Mouse (Mus musculus) testis, postnatal 14 days (tissue): ENCODE measurements around the gene Olfr20.
"Not testable (repeated sequence)": the region's sequence is repeated elsewhere in the genome, so short reads cannot be mapped to it uniquely, and the experiment has no call there.

ENCODE experiments used
- DNase-seq: peaks from one replicate; pipeline ENCODE4 v3.0.0; 2021; ENCODE audit warnings: low spot score

Gene Olfr20

DNA sequence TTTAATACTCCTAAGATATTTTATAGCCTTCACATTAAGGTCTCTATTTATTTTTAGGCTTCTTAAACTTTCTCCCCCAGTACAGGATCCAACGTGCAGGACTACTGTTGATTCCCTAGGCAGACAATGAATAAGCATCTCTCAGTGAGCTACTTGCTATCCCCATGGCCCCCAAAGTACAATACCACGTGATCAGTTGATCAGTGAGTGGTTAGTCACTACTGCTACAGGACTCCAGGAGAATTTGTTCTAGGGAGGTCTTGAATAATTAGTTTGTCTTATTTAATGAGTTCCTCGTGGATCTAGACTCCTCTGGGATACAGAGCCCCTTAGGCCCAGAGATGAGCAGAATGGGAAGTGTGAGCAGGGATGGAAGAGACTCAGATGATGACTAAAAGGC is at the start of gene Olfr20:
Gene Olfr20, plus strand, starts transcription at position 301 of the 400 bp plus-strand sequence.
- no peak for DNase-seq

DNA sequence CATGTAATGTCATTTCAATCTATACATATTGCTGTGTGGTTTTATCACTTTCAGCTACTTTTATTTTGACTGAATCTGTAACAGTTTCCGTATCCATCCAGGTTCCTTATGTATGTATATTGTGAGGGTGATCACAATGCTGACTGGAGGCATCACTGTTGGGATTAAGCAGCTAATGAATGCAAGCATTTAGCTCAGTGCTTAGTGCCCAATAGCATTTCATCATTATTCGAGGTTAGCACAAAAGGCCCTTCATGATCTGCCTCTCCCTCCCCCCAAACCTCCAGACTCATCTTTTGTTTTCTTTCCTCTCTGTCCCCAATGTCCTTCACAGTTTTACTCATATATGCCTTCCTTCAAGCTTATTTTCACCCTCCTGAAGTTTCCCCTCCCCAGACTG is 47.5 kb upstream of the Olfr20 start:
- no peak for DNase-seq

GRCm38 (mm10) chr11:73315961-73316360 is 34.6 kb upstream of the Olfr20 start:
- no peak for DNase-seq

- not testable (repeated sequence) for DNase-seq
These were observed 32.0 kb upstream of the Olfr20 start for GRCm38 (mm10) chr11:73318581-73318980.

DNA sequence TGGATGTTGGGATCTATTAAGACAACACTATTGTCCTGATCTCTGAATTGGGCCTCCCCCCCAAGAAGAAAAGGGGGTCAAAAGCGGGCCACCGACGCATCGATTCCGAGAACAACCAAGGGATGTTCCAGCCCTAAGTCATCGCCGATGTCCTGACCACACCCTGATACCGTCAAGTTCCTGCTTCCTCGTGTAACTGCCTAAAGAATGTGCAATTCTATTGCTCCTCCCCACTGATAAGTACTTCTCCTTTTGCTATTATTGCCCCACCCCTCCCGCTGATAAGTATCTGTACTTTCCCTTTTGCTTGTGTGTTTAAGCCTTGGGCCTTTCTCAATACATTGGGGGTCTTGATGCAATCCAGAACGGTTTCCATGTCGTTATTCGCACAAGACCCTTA is 29.5 kb upstream of the Olfr20 start:
- not testable (repeated sequence) for DNase-seq

DNA sequence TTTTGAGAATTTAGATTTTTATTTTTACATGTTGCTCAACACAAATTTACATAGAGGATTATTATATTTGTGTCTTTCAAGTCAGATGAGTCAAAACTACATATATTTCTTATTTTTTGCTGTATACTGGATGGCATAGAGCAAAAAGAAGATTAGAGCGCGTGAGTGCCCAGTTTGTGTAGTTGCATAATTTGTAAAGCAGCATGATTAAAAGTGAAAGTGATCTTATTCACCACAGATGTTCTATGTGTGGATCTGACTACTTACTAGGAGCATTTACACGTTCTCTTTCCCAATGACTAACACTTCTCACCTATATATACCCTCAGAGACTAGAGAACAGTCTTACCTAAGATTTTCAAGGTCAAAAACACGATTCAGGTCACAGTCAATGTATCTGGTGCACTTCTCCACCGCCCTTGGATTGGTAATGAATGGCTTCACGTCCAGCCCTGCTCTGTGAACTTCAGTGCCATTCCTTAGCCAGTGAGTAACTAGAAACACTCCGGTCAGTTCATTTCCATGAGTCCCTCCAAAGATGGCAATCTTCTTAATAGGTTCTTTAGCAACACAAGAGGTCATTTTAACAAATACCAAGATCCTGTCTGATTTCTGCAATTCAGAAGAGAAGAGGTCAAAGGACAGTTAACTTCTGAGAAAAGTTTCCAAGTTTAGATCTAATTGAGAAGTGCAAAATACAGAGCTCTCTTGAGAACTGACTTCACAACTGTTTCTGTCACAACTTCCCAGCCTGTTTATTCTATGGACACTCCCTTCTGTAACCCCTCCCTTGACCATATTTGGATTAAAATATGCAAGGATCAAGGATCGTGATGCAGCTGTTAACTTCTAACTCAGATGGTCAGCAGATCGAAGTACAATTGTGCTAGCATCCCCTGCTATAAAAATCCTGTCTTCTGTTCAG is 26.4 kb upstream of the Olfr20 start:
- DNase-seq, result no peak

GRCm38 (mm10) chr11:73326485-73326886 is 24.1 kb upstream of the Olfr20 start:
- no peak for DNase-seq

DNA sequence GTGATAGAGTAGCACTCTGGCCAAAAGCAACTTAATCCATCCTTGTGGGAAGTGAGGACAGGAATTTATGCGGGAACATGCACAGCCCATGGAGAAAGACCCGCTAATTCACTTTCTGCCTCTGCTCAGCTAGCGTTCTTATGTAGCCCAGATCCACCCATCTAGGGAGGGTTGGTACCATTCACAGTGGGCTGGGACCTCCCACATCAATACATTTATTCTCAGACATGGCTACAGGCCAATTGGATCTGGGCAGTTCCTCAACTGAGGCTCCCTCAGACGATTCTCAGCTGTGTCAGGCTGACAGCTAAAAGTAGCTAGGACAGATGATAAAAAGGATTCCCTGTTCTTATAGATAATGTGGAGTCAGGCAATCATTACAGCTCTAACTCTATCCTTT is 23.2 kb upstream of the Olfr20 start:
- DNase-seq, result no peak

DNA sequence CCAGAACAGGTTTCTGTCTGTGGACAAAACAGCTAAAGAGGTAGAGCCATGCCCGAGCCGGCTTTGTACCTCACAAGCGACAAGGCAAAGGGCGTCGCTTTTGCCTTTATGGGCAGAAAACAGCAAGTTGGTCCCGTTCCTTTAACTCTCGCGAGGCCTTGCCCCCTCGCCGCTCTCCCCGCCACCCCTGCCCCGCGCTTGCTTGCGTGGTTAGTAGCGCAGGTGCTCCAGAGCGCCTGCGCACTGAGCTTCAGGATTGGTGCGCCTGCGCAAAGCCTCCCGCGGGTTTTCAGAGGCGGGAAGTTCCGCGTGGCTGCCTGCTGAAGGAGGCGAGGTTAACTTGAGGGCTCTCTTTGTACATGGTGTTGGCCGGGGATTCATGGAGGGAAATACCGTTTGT is 21.1 kb upstream of the Olfr20 start, which contains the start of the genes Aspa, Gm49340 and Spata22:
Gene Aspa, minus strand, starts transcription at position 155 of the 400 bp plus-strand sequence.
Gene Gm49340, plus strand, starts transcription at position 300 of the 400 bp plus-strand sequence.
Gene Spata22, plus strand, starts transcription at position 300 of the 400 bp plus-strand sequence.
- peak; percentile 91 for DNase-seq

DNA sequence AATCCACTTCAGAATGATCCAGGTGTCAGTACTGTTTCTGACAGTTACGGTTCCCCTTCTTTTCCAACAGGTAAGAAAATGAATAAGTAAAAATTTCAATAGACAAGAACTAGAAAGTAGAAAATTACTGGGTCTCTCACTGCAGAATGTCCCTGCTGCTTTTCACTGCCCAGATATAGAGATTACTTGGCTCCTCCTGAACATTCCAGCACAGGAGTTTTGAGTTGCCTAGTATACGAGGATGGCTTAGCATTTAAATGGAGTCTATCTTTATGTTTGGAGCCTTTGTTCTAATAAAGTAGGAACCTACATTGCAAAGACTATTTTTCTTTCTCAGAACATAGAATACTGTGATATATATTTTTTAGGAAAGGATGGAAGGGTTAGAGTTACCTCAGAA is 17.2 kb upstream of the Olfr20 start:
- no peak for DNase-seq

DNA sequence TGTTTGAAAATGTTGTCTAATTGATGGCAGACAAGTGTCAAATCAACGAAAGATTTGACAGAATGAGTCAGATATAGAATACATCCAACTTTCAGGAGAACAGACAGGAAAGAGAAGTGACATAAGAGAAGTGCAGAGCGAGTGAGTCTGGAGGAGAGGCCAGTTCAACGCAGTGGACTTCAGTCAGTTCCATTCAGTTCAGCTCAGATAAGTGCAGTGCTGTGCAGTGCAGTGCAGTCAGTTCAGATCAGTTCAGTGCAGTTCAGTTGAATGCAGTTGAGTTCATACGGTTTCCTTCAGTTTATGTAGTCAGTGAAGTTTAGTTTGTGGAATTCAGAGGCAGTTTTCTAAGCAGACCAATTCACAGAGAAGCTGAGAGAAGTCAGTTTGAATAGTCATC is 13.7 kb upstream of the Olfr20 start:
- DNase-seq, result no peak

DNA sequence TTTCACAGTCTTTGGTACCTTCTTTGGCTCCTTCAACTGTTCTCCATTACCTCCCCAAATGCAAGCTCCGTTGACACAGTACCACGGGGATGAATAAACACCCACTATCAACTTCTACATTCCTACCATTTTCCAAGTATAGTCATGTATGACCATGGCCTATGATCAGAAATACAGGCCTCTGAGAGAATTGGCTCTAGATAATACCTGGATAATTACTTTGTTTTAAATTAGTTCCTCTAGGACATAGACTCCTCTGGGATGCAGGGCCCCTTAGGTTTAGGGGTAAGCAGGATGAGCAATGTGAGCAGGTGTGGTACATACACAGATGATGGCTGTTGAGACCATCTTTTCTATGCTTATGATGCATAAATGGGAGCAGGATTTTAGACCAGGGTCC is 20.4 kb downstream of the Olfr20 start, which contains the start of gene Olfr376:
Gene Olfr376, plus strand, starts transcription at position 301 of the 400 bp plus-strand sequence.
- no peak for DNase-seq

- no peak for DNase-seq
These were observed 44.8 kb downstream of the Olfr20 start for GRCm38 (mm10) chr11:73395374-73395773.

DNA sequence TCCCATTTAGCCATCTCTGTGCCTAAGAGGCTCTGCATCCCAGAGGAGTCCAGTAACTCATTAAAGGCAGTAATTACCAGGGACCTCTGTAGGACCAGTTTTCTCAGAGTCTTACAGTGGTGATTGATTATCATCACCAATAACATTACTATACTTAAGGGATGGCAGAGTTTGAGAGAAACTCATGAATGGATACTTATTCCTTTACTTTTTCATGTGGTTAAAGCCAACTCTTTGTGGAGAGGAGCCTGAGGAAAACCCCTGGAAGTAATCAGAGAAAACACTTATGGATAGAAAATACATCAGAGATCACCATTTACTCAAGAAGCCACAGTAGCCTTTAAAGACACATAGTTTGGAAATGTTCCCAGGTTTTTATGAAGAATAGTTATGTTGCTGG is 48.9 kb downstream of the Olfr20 start, which contains the start of gene Olfr1:
Gene Olfr1, minus strand, starts transcription at position 101 of the 400 bp plus-strand sequence.
- no peak for DNase-seq
